Mouse (Mus musculus): ENCODE measurements around the gene Grxcr1. TPM values are rescaled to one million over a fixed set of nuclear protein-coding genes. Genes with fewer than 3 reads are reported as not detected.
A peak's percentile ranks its signal among the peaks of the same experiment; 100 is the strongest.

The Grxcr1 gene
- total RNA-seq (2021), result not detected
- long read RNA-seq, experiment 1, result 0 reads
- long read RNA-seq, experiment 2, result 0 reads

- no peak for DNase-seq
- intact Hi-C loops (cut with DNase I), result no loop called here
Measured at GRCm38 (mm10) chr5:68031744-68032143, at the start of gene Grxcr1. Gene Grxcr1, plus strand, starts transcription at chr5:68031835.

- intact Hi-C loops (cut with DNase I), result no loop called here
- DNase-seq, result no peak
Measured at GRCm38 (mm10) chr5:67981946-67982526, 49.6 kb upstream of the Grxcr1 start.

- intact Hi-C loops (cut with DNase I), result no loop called here
Measured at GRCm38 (mm10) chr5:67990426-67990825, 41.2 kb upstream of the Grxcr1 start.

GRCm38 (mm10) chr5:68002611-68003010, 29.0 kb upstream of the Grxcr1 start:
- intact Hi-C loops (cut with DNase I), result loop anchor here (5.0 kb wide), 1 partner anchor 50 kb away; no protein-coding TSS in a partner anchor

More at GRCm38 (mm10) chr5:67990426-67990825, 41.2 kb upstream of the Grxcr1 start:
- DNase-seq, result no peak

GRCm38 (mm10) chr5:68003904-68004303, 27.7 kb upstream of the Grxcr1 start:
- DNase-seq, result no peak
- intact Hi-C loops (cut with DNase I), result loop anchor here (5.0 kb wide), 1 partner anchor 52 kb away; no protein-coding TSS in a partner anchor

More at GRCm38 (mm10) chr5:68002611-68003010, 29.0 kb upstream of the Grxcr1 start:
- DNase-seq, result no peak

GRCm38 (mm10) chr5:68004419-68004818, 27.2 kb upstream of the Grxcr1 start:
- no peak for DNase-seq
- intact Hi-C loops (cut with DNase I), result loop anchor here (5.0 kb wide), 1 partner anchor 52 kb away; no protein-coding TSS in a partner anchor

GRCm38 (mm10) chr5:68007074-68007473, 24.6 kb upstream of the Grxcr1 start:
- no peak for DNase-seq
- intact Hi-C loops (cut with DNase I), result no loop called here

GRCm38 (mm10) chr5:68011569-68011968, 20.1 kb upstream of the Grxcr1 start:
- peak in 1 of 2 experiments; percentile 8 for DNase-seq
- intact Hi-C loops (cut with DNase I), result loop anchor here (5.0 kb wide), 2 partner anchors 164 to 479 kb away; partner anchors contain the start of gene Atp8a1

GRCm38 (mm10) chr5:68012618-68013017, 19.0 kb upstream of the Grxcr1 start:
- peak; percentile 81 to 87 for DNase-seq
- intact Hi-C loops (cut with DNase I), result loop anchor here (1.0 to 5.0 kb wide), 4 partner anchors 165 to 480 kb away; partner anchors contain the start of gene Atp8a1

GRCm38 (mm10) chr5:68020870-68021269, 10.8 kb upstream of the Grxcr1 start:
- no peak for DNase-seq
- intact Hi-C loops (cut with DNase I), result no loop called here

GRCm38 (mm10) chr5:68026658-68027422, 4.8 kb upstream of the Grxcr1 start:
- DNase-seq, result no peak

GRCm38 (mm10) chr5:68027474-68027873, 4.2 kb upstream of the Grxcr1 start:
- no peak for DNase-seq
- intact Hi-C loops (cut with DNase I), result no loop called here

More at GRCm38 (mm10) chr5:68026658-68027422, 4.8 kb upstream of the Grxcr1 start:
- intact Hi-C loops (cut with DNase I), result no loop called here

- intact Hi-C loops (cut with DNase I), result no loop called here
Measured at GRCm38 (mm10) chr5:68033345-68033744, 1.7 kb downstream of the Grxcr1 start.

GRCm38 (mm10) chr5:68039077-68039476, 7.4 kb downstream of the Grxcr1 start:
- intact Hi-C loops (cut with DNase I), result no loop called here

More at GRCm38 (mm10) chr5:68033345-68033744, 1.7 kb downstream of the Grxcr1 start:
- no peak for DNase-seq

GRCm38 (mm10) chr5:68043339-68043738, 11.7 kb downstream of the Grxcr1 start:
- intact Hi-C loops (cut with DNase I), result no loop called here
- DNase-seq, result no peak

More at GRCm38 (mm10) chr5:68039077-68039476, 7.4 kb downstream of the Grxcr1 start:
- DNase-seq, result no peak

- DNase-seq, result peak; percentile 1 to 2
- intact Hi-C loops (cut with DNase I), result no loop called here
Measured at GRCm38 (mm10) chr5:68048783-68049182, 17.1 kb downstream of the Grxcr1 start.

GRCm38 (mm10) chr5:68049536-68049935, 17.9 kb downstream of the Grxcr1 start:
- DNase-seq, result no peak
- intact Hi-C loops (cut with DNase I), result no loop called here

- DNase-seq, result no peak
- intact Hi-C loops (cut with DNase I), result no loop called here
Measured at GRCm38 (mm10) chr5:68051101-68051500, 19.5 kb downstream of the Grxcr1 start.

GRCm38 (mm10) chr5:68057574-68057973, 25.9 kb downstream of the Grxcr1 start:
- DNase-seq, result no peak
- intact Hi-C loops (cut with DNase I), result no loop called here

- DNase-seq, result no peak
- intact Hi-C loops (cut with DNase I), result no loop called here
Measured at GRCm38 (mm10) chr5:68068694-68069093, 37.1 kb downstream of the Grxcr1 start.

- DNase-seq, result no peak
- intact Hi-C loops (cut with DNase I), result no loop called here
Measured at GRCm38 (mm10) chr5:68070308-68070707, 38.7 kb downstream of the Grxcr1 start.
